In the genomic region with DNA sequence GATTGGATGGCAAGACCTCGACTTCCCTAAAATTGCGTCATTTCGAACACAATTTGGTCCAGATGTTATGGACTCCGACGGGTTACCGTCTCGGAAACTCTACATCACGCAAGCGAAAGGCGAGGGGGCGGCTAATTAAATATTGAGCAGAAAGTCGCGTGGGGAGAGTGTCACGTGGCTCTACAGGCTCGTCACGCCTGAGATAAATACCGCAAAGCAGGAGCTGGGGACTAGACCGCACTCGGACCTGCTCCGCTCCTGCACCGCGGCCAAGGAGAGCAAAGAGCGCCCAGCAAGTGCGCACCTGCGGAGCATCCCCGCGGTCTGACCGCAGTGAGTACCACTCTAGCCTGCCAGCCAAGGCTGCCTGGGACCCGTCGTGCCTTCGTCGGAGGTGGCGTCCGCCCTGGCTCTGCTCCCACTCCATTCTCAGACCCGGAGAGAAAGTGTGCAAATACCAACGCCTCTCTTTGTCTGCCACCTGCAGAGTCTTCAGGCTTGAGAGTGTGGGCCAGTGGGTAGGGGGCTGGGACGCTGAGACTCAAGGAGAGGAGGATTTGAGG, we compare ENCODE assay signal across 8 mouse cellular contexts. TPM values are rescaled to one million over a fixed set of nuclear protein-coding genes. Genes with fewer than 3 reads are reported as not detected.
A peak's percentile ranks its signal among the peaks of the same experiment; 100 is the strongest.
DNase-seq lines count a peak whose midpoint lies in the region; ATAC-seq and TF ChIP-seq lines count a peak whose summit lies in the region.

A gene (plus strand): TSS at position 51 of the 563 bp plus-strand sequence.

- H3K27me3 ChIP-seq in heart, embryonic 10.5 days (ENCODE audit: insufficient read depth, poor library complexity, severe bottlenecking) = peaks cover 48% of the 10 kb centered on the region
- H3K27me3 ChIP-seq in E14TG2a.4 (ENCODE audit: insufficient read depth, low read length) = peaks cover 37% of the 10 kb centered on the region
- peaks cover 23% of the 10 kb centered on the region for H3K27me3 ChIP-seq in neural tube, embryonic 14.5 days (ENCODE audit: control insufficient read depth, insufficient read depth, low read length)

- no peak within 1 kb of the TSS for H3K27ac ChIP-seq in heart, embryonic 10.5 days
- no peak within 1 kb of the TSS for H3K27ac ChIP-seq in embryonic fibroblast, embryonic 13.5 days (ENCODE audit: insufficient read depth, low read length)
- no peak within 1 kb of the TSS for H3K27ac ChIP-seq in neural tube, embryonic 14.5 days (ENCODE audit: low read depth, low read length)

- peaks cover 20% of the 10 kb centered on the region for H3K4me1 ChIP-seq in heart, embryonic 10.5 days
- peaks cover 26% of the 10 kb centered on the region for H3K4me1 ChIP-seq in E14TG2a.4 (replicated peaks; ENCODE audit: low read depth, low read length)
- H3K4me1 ChIP-seq in embryonic fibroblast, embryonic 13.5 days (ENCODE audit: control insufficient read depth, insufficient read depth, low read length) = peaks cover 2% of the 10 kb centered on the region; the same call in 1 of the 2 replicates
- H3K4me1 ChIP-seq in neural tube, embryonic 14.5 days (ENCODE audit: control insufficient read depth, insufficient read depth, low read length) = peaks cover 8% of the 10 kb centered on the region; the same call in 1 of the 2 replicates

- peak; percentile 80 for ATAC-seq in neural tube, embryonic 14.5 days (ENCODE audit: low read depth)
- no peak for ATAC-seq in activated CD4-positive, CD25-positive, alpha-beta regulatory T cell, adult 4 months

- H3K4me2 ChIP-seq in neural tube, embryonic 14.5 days (ENCODE audit: low read depth, low read length) = peak within 1 kb of the TSS; percentile 73

- peak within 1 kb of the TSS; percentile 57 for H3K4me3 ChIP-seq in heart, embryonic 10.5 days
- H3K4me3 ChIP-seq in E14TG2a.4 (replicated peaks; ENCODE audit: low read length) = peak within 1 kb of the TSS; percentile 57
- H3K4me3 ChIP-seq in embryonic fibroblast, embryonic 13.5 days (ENCODE audit: insufficient read depth, low read length) = peak within 1 kb of the TSS; percentile 29
- H3K4me3 ChIP-seq in neural tube, embryonic 14.5 days (ENCODE audit: low read depth, low read length) = peak within 1 kb of the TSS; percentile 37

- DNase-seq in heart, embryonic 10.5 days (ENCODE audit: low spot score) = no peak
- DNase-seq in heart, postnatal 4 days = no peak
- peak in 1 of 2 experiments; percentile 14 for DNase-seq in left cerebral cortex, postnatal 14 days (ENCODE audit: low spot score in 2 of 2)
- DNase-seq in thymus, postnatal 10 days (ENCODE audit: low spot score in 2 of 2) = no peak

- peak within 1 kb of the TSS; percentile 37 for H3K9ac ChIP-seq in neural tube, embryonic 14.5 days (replicated peaks; ENCODE audit: low read depth, low read length)

- 2% methylated on average over 37 of the region's 37 CpGs for WGBS in heart, embryonic 10.5 days
- 2% methylated on average over 37 of the region's 37 CpGs for WGBS in neural tube, embryonic 14.5 days

- H3K9me3 ChIP-seq in heart, embryonic 10.5 days = no peaks in the 10 kb centered on the region
- H3K9me3 ChIP-seq in E14TG2a.4 (ENCODE audit: low read length) = peaks cover 7% of the 10 kb centered on the region; the same call in 1 of the 2 replicates
- H3K9me3 ChIP-seq in neural tube, embryonic 14.5 days (ENCODE audit: control insufficient read depth, low read length) = no peaks in the 10 kb centered on the region

- H3K36me3 ChIP-seq in heart, embryonic 10.5 days = no peaks in the 10 kb centered on the region
- H3K36me3 ChIP-seq in E14TG2a.4 (ENCODE audit: insufficient read depth, low read length) = no peaks in the 10 kb centered on the region
- H3K36me3 ChIP-seq in neural tube, embryonic 14.5 days (ENCODE audit: control insufficient read depth, insufficient read depth, low read length) = no peaks in the 10 kb centered on the region

- no peak for TF ChIP-seq CTCF in E14TG2a.4 (conservative IDR thresholded peaks at IDR 0.05; ENCODE audit: low read length)
- no peak for TF ChIP-seq CTCF in embryonic fibroblast, embryonic 13.5 days (IDR thresholded peaks at IDR 0.05; ENCODE audit: borderline replicate concordance, insufficient read depth, low read length)

- TF ChIP-seq POLR2A in embryonic fibroblast, embryonic 13.5 days (IDR thresholded peaks at IDR 0.05; ENCODE audit: low read depth, low read length) = no peak

- intact Hi-C loops in left cerebral cortex, postnatal 14 days (cut with DNase I) = no loop called here

RNA-seq across cellular contexts. Expression of the gene that starts here (rescaled TPM):
- polyA plus RNA-seq in heart, embryonic 10.5 days (2016; fragmentation: Nextera tagmentation; extraction: Ambion mirVana) = 0.37 TPM in 1 of 2 replicates, not detected in the other
- total RNA-seq in heart, postnatal 4 days (2021) = not detected
- polyA plus RNA-seq in embryonic fibroblast, embryonic 13.5 days (2011; ENCODE audit: insufficient read length, low read depth, missing spikeins) = 2.6 and 3.6 TPM in 2 replicates
- total RNA-seq in left cerebral cortex, postnatal 14 days (2021) = 10 to 100 TPM; 20.5 to 34.8 TPM
- 242 and 302 TPM in 2 replicates for polyA plus RNA-seq in neural tube, embryonic 14.5 days (2014; fragmentation: Nextera tagmentation; extraction: Ambion mirVana)
- polyA plus RNA-seq in activated CD4-positive, CD25-positive, alpha-beta regulatory T cell, adult 4 months (2017; shearing (Covaris generic)) = not detected

Comparison
In these comparisons a context has a peak if more than half of its experiments do, and no peak if none do; other contexts are left out.
1. RNA of the gene that starts here (total RNA-seq): 20.5 to 34.8 TPM in left cerebral cortex, postnatal 14 days; not detected in heart, postnatal 4 days; every median in the first group is over 10 times any median in the second.
2. RNA of the gene that starts here (polyA plus RNA-seq): 242 to 302 TPM in neural tube, embryonic 14.5 days; 2.6 to 3.6 TPM in embryonic fibroblast, embryonic 13.5 days, 0.37 TPM in heart, embryonic 10.5 days and not detected in activated CD4-positive, CD25-positive, alpha-beta regulatory T cell, adult 4 months; every median in the first group is over 10 times any median in the second.
3. Peak in every context shown above with its lines, with median percentiles within 50 percentile points of each other: H3K4me3 ChIP-seq.